Mouse (Mus musculus): ENCODE data around the gene Gzma. TPM values are rescaled to one million over a fixed set of nuclear protein-coding genes. Genes with fewer than 3 reads are reported as not detected.

The Gzma gene
- 1.7 TPM for polyA plus RNA-seq (2014; fragmentation: Illumina TruSeq; extraction: RNeasy Lipid Tissue Mini Kit (QIAGEN cat#74804); ENCODE audit: low read depth, low replicate concordance)

DNA sequence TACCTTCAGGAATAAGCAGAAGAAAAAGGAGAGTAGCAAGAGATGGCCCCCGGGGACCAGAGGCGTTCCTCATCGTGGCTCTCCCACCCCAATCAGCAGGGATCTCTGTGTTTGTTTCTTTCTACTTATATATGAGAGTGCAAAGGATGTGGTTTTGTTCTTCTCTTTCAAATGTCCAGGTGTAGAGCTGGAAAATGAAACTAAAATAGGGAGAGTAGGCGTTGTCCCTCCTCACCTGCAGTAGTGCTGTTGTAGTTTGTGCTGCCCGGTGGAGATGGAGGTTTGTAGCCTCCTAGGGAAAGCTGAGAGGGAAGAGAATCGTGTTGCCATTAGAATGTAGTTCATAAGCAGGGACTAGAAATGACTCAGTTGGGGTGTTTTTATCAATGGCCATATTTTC lies at the start of gene Gzma:
Gene Gzma, minus strand, starts transcription at position 103 of the 400 bp plus-strand sequence.

DNA sequence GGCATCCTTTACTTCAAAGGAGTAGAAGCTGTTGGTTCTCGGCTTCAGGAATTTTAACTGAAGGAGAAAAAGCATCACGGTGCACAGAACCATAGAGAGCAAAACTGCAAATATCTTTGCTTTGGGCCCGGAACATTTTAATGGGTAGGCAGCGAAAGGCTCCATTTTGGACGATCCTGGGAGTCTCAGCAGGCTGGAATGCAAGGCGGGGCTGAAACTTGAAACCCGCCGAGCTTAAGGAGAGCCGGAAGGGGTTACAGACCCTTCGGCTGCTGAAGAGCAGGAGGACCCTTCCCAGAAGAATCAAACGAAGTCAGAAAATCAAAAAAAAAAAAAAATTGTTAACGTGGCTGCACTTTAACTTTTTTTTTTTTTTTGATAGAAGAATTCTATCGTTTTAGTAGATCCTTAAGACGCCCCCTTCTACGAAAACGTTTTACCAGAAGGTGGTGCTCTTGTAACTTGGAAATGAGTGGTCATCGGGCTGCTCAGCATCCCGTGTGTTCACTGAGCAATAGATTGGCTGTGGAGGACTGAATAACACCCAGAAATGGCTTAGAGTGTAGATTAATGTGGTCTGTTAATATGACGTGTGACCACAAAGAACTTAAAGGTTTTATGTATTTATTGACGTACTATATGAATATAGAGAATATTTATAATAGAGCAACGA lies 54.4 kb downstream of the Gzma start, which contains the start of gene Gpx8:
Gene Gpx8, minus strand, starts transcription at position 200 of the 673 bp plus-strand sequence.

Other genes starting within 250 kb of the Gzma start
- 31.3 TPM for gene Mtrex, start 173.6 kb downstream of the Gzma start, polyA plus RNA-seq (2014; fragmentation: Illumina TruSeq; extraction: RNeasy Lipid Tissue Mini Kit (QIAGEN cat#74804); ENCODE audit: low read depth, low replicate concordance)
- 14.3 TPM for gene Dhx29, start 173.5 kb downstream of the Gzma start, polyA plus RNA-seq (2014; fragmentation: Illumina TruSeq; extraction: RNeasy Lipid Tissue Mini Kit (QIAGEN cat#74804); ENCODE audit: low read depth, low replicate concordance)
- gene Ccno, start 113.2 kb downstream of the Gzma start, polyA plus RNA-seq (2014; fragmentation: Illumina TruSeq; extraction: RNeasy Lipid Tissue Mini Kit (QIAGEN cat#74804); ENCODE audit: low read depth, low replicate concordance) = 40.3 TPM
- gene Mcidas, start 107.1 kb downstream of the Gzma start, polyA plus RNA-seq (2014; fragmentation: Illumina TruSeq; extraction: RNeasy Lipid Tissue Mini Kit (QIAGEN cat#74804); ENCODE audit: low read depth, low replicate concordance) = 0.61 TPM
- gene Cdc20b, start 65.9 kb downstream of the Gzma start, polyA plus RNA-seq (2014; fragmentation: Illumina TruSeq; extraction: RNeasy Lipid Tissue Mini Kit (QIAGEN cat#74804); ENCODE audit: low read depth, low replicate concordance) = not detected
- gene Gpx8, start 54.6 kb downstream of the Gzma start, polyA plus RNA-seq (2014; fragmentation: Illumina TruSeq; extraction: RNeasy Lipid Tissue Mini Kit (QIAGEN cat#74804); ENCODE audit: low read depth, low replicate concordance) = 100 TPM
- 2.6 TPM for gene Esm1, start 108.7 kb upstream of the Gzma start, polyA plus RNA-seq (2014; fragmentation: Illumina TruSeq; extraction: RNeasy Lipid Tissue Mini Kit (QIAGEN cat#74804); ENCODE audit: low read depth, low replicate concordance)
- not detected for gene Gzmk, start 124.9 kb upstream of the Gzma start, polyA plus RNA-seq (2014; fragmentation: Illumina TruSeq; extraction: RNeasy Lipid Tissue Mini Kit (QIAGEN cat#74804); ENCODE audit: low read depth, low replicate concordance)
- 3.0 TPM for gene BC067074, start 192.2 kb upstream of the Gzma start, polyA plus RNA-seq (2014; fragmentation: Illumina TruSeq; extraction: RNeasy Lipid Tissue Mini Kit (QIAGEN cat#74804); ENCODE audit: low read depth, low replicate concordance)

Data from adipose tissue, adult 10 weeks (tissue).